Mouse (Mus musculus) liver, postnatal 0 days (tissue): ENCODE data around the gene Foxo3. TPM values are rescaled to one million over a fixed set of nuclear protein-coding genes. Genes with fewer than 3 reads are reported as not detected.
A peak's percentile ranks its signal among the peaks of the same experiment; 100 is the strongest.

Source experiments
- ATAC-seq: fragments of 200-750 bp; cut with Nextera tagmentation; 2 replicates; pipeline ENCODE4 v1.8.0; 2017; ENCODE audit warnings: mild to moderate bottlenecking, moderate library complexity
- DNase-seq: peaks from one replicate; pipeline ENCODE4 v3.0.0-alpha.2; 2016
- H3K27ac ChIP-seq: fragments of 300-500 bp; sonication (generic); 2 replicates; pipeline ENCODE4 v1.5.1; 2014; ENCODE audit warnings: antibody characterized with exemption, moderate library complexity, mild to moderate bottlenecking, low read depth
- H3K27me3 ChIP-seq: fragments of 300-500 bp; sonication (generic); 2 replicates; pipeline ENCODE4 v1.6.1; 2014; ENCODE audit warnings: low read length, control low read depth, mixed read lengths; ENCODE audit not compliant: insufficient read depth
- H3K36me3 ChIP-seq: fragments of 300-500 bp; sonication (generic); replicated peaks from 2 replicates; pipeline ENCODE4 v1.6.1; 2014; ENCODE audit warnings: mild to moderate bottlenecking, control low read depth, low read length, moderate library complexity, mixed read lengths; ENCODE audit not compliant: insufficient read depth
- H3K4me1 ChIP-seq: fragments of 300-500 bp; sonication (generic); 2 replicates; pipeline ENCODE4 v1.6.1; 2014; ENCODE audit warnings: antibody characterized with exemption, mild to moderate bottlenecking, control low read depth; ENCODE audit not compliant: insufficient read depth
- H3K4me2 ChIP-seq: fragments of 300-500 bp; sonication (generic); 2 replicates; pipeline ENCODE4 v1.6.1; 2014; ENCODE audit warnings: low read depth, mild to moderate bottlenecking, low read length, moderate library complexity, mixed read lengths
- H3K4me3 ChIP-seq: fragments of 300-500 bp; sonication (generic); 2 replicates; pipeline ENCODE4 v1.5.1; 2014; ENCODE audit warnings: low read depth, low read length
- H3K9ac ChIP-seq: fragments of 300-500 bp; sonication (generic); replicated peaks from 2 replicates; pipeline ENCODE4 v1.6.1; 2014; ENCODE audit warnings: mild to moderate bottlenecking, moderate library complexity
- H3K9me3 ChIP-seq: fragments of 300-500 bp; sonication (generic); 2 replicates; pipeline ENCODE4 v1.6.1; 2016; ENCODE audit warnings: mild to moderate bottlenecking, control low read depth, low read length, mixed read lengths
- CTCF ChIP-seq: sonication (generic); IDR thresholded peaks from 2 replicates; pipeline ENCODE4 v1.5.1; 2016; ENCODE audit warnings: antibody characterized with exemption, low read depth
- EP300 ChIP-seq: IDR thresholded peaks from 2 replicates; pipeline ENCODE4 v1.6.1; 2016; ENCODE audit warnings: antibody characterized with exemption, low read depth, mild to moderate bottlenecking
- WGBS: fragments of 180-500 bp; shearing (Covaris S2); extraction: QIAGEN DNeasy Blood & Tissue Kit; methylation state at CpG from one replicate; pipeline ENCODE4 v1.1.7; 2014; ENCODE audit not compliant: insufficient replicate concordance; 5-methylcytosine and 5-hydroxymethylcytosine counted together
- polyA plus RNA-seq: library from polyadenylated mRNA; unstranded; fragments of >200 nt; fragmentation: Nextera tagmentation; extraction: Ambion mirVana; gene quantifications from 2 replicates; pipeline ENCODE4 v1.2.1, GENCODE M21; 2015

Gene Foxo3
- polyA plus RNA-seq, 1 experiment from 2014 or later, result 8.4 TPM

DNA sequence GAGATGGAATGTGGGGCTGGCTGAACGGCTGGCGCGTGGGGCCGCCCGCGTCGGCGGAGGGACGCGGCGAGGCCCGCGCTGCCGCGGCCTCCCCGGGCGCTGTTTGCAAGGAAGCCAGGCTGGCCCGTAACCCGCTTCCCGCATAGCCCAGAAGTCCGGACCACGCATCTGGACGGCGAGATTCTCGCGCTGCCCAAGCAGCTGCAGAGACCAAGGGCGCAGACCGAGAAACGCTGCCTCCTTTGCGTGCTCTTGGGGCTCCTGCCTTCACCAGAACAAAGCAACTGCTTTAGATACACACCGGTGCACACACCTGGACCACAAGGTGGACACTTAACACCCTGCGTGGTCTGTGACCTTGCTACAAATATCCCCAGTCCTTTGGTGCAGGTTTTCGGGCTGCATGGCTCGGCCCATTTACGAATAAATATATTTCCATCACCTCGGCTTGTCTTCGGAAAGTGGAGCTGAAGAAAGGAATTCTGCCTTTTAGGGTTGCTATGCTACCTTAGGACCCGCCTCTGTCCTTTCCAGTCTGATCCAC is 1.8 kb upstream of the Foxo3 start:
- ATAC-seq (no peak), DNase-seq (no peak)
- Histone ChIP-seq H3K4me1 (peaks cover 14% of the 10 kb centered on the region), H3K4me2 (peak overlapping the region; percentile 100), H3K9me3 (no peaks in the 10 kb centered on the region), H3K9ac (peak overlapping the region; percentile 62), H3K27ac (peak overlapping the region; percentile 96), H3K36me3 (peaks cover 9% of the 10 kb centered on the region), H3K4me3 (peak overlapping the region; percentile 96), H3K27me3 (peaks cover 3% of the 10 kb centered on the region; the same call in 1 of the 2 replicates)
- 3% methylated on average over 38 of the region's 38 CpGs for WGBS
- TF ChIP-seq CTCF (no peak), EP300 (no peak)

DNA sequence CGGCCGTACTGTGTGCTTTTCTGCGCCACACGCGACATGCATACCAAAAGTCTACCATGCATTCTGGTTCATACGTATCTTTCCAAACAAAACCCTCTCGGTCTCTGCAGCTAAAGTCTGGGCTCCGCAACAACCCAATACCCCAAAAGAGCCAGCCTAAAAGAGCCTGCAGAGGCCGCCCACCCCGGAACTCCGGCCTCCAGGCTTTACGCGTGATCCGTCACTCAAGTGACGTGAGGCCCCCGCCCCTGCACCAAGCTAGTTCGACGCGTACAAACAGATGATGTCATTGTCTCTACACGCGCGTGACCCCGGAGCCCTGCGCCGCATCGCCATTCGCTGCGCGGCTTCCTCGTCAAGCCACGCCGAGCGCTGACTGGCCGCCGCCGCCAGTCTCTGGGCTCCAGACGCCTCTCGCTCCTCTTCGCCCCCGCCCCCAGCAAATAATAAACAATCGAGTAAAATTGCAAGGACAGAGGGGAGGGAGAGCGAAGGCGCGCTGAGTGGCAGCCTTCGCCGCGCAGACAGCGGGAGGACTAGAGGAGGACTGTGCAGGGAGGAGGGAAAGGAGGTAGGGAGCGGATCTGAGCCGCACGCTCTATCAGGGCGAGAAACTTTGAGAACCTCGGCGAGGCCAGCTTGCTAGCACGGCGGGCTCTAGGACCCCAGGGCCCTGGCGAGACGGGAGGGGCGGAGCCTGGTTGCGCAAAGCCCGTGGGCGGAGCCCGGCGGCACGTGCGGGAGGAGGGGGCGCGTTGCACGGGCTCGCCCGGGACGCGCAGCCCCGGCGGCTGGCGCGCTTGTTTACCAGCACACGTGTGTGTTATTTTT is 1.1 kb upstream of the Foxo3 start:
- WGBS, result under 1% methylated on average over 78 of the region's 78 CpGs
- TF ChIP-seq CTCF, result no peak
- no peak for TF ChIP-seq EP300
- ATAC-seq (peak; percentile 83), DNase-seq (peak; percentile 97)
- peak overlapping the region; percentile 95 for H3K9ac ChIP-seq
- H3K9me3 ChIP-seq, result no peaks in the 10 kb centered on the region
- peaks cover 21% of the 10 kb centered on the region for H3K4me1 ChIP-seq
- peak overlapping the region; percentile 100 for H3K4me2 ChIP-seq
- peaks cover 3% of the 10 kb centered on the region; the same call in 1 of the 2 replicates for H3K27me3 ChIP-seq
- H3K27ac ChIP-seq, result peak overlapping the region; percentile 96
- peak overlapping the region; percentile 96 for H3K4me3 ChIP-seq
- peaks cover 15% of the 10 kb centered on the region for H3K36me3 ChIP-seq

DNA sequence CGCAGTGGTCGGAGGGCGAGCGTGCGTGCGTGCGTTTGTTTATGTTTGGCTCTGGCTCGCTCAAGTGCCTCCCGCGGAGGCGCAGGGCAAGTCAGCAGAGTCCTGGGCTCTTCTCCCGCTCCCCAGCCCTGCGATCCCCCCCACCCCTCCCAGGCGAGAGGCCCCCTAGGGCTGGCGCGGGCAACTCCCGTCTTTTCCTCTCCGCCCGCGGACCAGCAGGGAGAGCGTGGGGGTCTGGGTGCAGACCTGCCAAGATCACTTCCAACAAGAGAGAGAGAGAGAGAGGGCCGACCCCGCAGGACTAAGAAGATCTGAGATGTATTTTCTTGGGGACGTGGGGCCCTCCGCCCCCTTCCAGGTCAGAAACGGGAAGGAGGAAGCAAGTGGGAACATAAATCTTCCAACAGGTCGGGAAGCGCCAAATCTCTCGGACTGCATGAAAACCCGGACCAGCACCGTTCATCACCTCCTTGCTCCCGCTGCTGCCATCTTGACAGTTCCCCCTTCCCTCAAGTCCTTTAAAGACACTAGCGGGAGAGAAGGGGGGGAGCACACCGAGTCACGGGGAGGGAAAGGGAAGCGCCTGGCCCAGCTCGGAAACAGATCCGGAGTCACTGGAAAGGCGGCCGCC is 569 bp downstream of the Foxo3 start:
- 1% methylated on average over 36 of the region's 40 CpGs for WGBS
- H3K27ac ChIP-seq, result peak overlapping the region; percentile 96
- TF ChIP-seq EP300 (no peak), CTCF (no peak)

DNA sequence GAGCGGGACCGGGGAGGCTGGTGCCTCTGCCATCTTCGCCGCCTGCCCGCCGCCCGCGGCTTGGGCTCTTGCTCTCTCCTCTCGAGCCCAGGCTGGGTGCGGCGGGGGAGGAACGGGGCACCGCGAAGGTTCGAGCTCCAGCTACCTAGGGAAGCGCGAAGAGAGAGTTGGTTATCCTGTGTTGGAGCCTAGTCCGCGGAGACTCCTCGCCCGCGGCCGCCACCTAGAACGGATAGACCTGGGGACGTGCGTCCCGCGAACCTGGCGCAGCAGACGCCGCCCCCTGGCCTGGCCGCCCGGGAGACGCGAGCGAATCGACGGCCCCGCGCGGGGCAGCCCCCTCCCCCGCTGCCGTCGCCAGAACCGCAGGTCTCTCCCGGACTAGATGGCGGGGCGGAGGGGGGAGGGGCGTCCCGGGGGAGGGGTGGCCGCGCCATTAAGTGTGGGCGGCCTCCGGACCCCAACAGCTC is 1.1 kb downstream of the Foxo3 start:
- Histone ChIP-seq H3K27ac (peak overlapping the region; percentile 96), H3K4me3 (peak overlapping the region; percentile 96), H3K27me3 (peaks cover 3% of the 10 kb centered on the region; the same call in 1 of the 2 replicates), H3K9ac (peak overlapping the region; percentile 95), H3K4me2 (peak overlapping the region; percentile 100), H3K36me3 (peaks cover 24% of the 10 kb centered on the region), H3K4me1 (peaks cover 39% of the 10 kb centered on the region), H3K9me3 (no peaks in the 10 kb centered on the region)
- 2% methylated on average over 48 of the region's 54 CpGs for WGBS
- TF ChIP-seq EP300, result no peak
- TF ChIP-seq CTCF, result no peak
- ATAC-seq, result no peak
- peak; percentile 79 for DNase-seq

More for the DNA sequence above, 569 bp downstream of the Foxo3 start:
- Histone ChIP-seq H3K36me3 (peaks cover 24% of the 10 kb centered on the region), H3K4me1 (peaks cover 38% of the 10 kb centered on the region), H3K9me3 (no peaks in the 10 kb centered on the region), H3K9ac (peak overlapping the region; percentile 95), H3K4me2 (peak overlapping the region; percentile 100), H3K4me3 (peak overlapping the region; percentile 96), H3K27me3 (peaks cover 3% of the 10 kb centered on the region; the same call in 1 of the 2 replicates)
- DNase-seq (no peak), ATAC-seq (0 out of 2 replicates have a peak, but pooled peaks have one; percentile 0)

DNA sequence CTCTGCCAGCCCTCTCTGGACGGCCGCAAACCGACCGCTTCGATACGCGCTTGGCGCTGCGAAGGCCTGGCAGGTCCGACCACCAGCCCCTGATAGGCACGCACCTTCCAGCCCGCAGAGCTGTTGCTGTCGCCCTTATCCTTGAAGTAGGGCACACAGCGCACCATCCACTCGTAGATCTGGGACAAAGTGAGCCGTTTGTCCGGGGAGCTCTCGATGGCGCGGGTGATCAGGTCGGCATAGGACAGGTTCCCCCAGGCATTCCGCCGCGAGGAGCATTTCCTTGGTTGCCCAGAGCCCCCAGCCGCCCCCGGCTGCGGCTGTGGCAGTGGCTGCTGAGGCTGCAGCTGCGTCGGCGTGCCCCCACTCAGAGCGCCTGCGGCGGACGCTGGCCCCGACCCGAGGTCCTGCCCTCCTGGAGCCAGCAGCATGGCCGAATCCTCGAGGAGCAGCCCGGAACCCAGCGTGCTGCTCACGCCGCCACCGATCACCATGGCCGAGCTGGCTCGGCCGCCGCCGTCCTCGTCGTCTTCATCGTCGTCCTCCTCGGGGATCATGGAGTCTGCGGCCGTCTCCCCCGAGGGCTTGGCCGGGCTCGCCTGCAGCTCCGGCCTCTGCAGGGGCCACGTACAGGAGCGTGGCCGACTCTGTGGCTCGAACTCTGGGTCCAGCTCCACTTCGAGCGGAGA is 1.7 kb downstream of the Foxo3 start:
- ATAC-seq (no peak), DNase-seq (peak; percentile 59)
- H3K4me1 ChIP-seq, result peaks cover 42% of the 10 kb centered on the region
- H3K4me3 ChIP-seq, result peak overlapping the region; percentile 96
- H3K9me3 ChIP-seq, result no peaks in the 10 kb centered on the region
- peak overlapping the region; percentile 95 for H3K9ac ChIP-seq
- H3K27me3 ChIP-seq, result peaks cover 3% of the 10 kb centered on the region; the same call in 1 of the 2 replicates
- H3K27ac ChIP-seq, result peak overlapping the region; percentile 96
- peaks cover 27% of the 10 kb centered on the region for H3K36me3 ChIP-seq
- peak overlapping the region; percentile 100 for H3K4me2 ChIP-seq
- TF ChIP-seq EP300 (no peak), CTCF (no peak)
- 2% methylated on average over 59 of the region's 65 CpGs for WGBS
